ENCODE assay signal across 8 mouse cellular contexts in genomic region chr10:75744017-75744416, GRCm38 (mm10). TPM values are rescaled to one million over a fixed set of nuclear protein-coding genes. Genes with fewer than 3 reads are reported as not detected.
DNase-seq lines count a peak whose midpoint lies in the region; ATAC-seq and TF ChIP-seq lines count a peak whose summit lies in the region.

No protein-coding gene starts in this region.

- WGBS in heart, embryonic 10.5 days = 47% methylated on average over 3 of the region's 3 CpGs
- WGBS in midbrain, embryonic 13.5 days = 51% methylated on average over 3 of the region's 3 CpGs
- WGBS in small intestine, adult 2 months = 40% methylated on average over 3 of the region's 3 CpGs

- no peak for TF ChIP-seq POLR2A in small intestine, adult 2 months (IDR thresholded peaks at IDR 0.05; ENCODE audit: low read depth, low read length)

- H3K9me3 ChIP-seq in heart, embryonic 10.5 days = no peaks in the 10 kb centered on the region
- H3K9me3 ChIP-seq in midbrain, embryonic 13.5 days = no peaks in the 10 kb centered on the region

- H3K36me3 ChIP-seq in heart, embryonic 10.5 days = peaks cover 95% of the 10 kb centered on the region
- H3K36me3 ChIP-seq in midbrain, embryonic 13.5 days = peaks cover 92% of the 10 kb centered on the region
- peaks cover 62% of the 10 kb centered on the region for H3K36me3 ChIP-seq in small intestine, adult 2 months (ENCODE audit: control insufficient read depth, insufficient read depth, low read length)

- intact Hi-C loops in left cerebral cortex, postnatal 4 days (cut with DNase I) = loop anchor here (5.0 kb wide), 1 partner anchor 108 kb away; no protein-coding TSS in a partner anchor

- no peaks in the 10 kb centered on the region for H3K4me1 ChIP-seq in heart, embryonic 10.5 days
- H3K4me1 ChIP-seq in midbrain, embryonic 13.5 days (replicated peaks) = no peaks in the 10 kb centered on the region
- H3K4me1 ChIP-seq in small intestine, adult 2 months (ENCODE audit: control insufficient read depth, insufficient read depth, insufficient read length, low read length) = no peaks in the 10 kb centered on the region; the same call in 1 of the 2 replicates

- no peak overlapping the region for H3K4me3 ChIP-seq in heart, embryonic 10.5 days
- no peak overlapping the region for H3K4me3 ChIP-seq in midbrain, embryonic 13.5 days (replicated peaks)
- H3K4me3 ChIP-seq in small intestine, adult 2 months (ENCODE audit: low read depth, low read length) = no peak overlapping the region

- H3K27me3 ChIP-seq in heart, embryonic 10.5 days (ENCODE audit: insufficient read depth, poor library complexity, severe bottlenecking) = no peaks in the 10 kb centered on the region
- H3K27me3 ChIP-seq in midbrain, embryonic 13.5 days = no peaks in the 10 kb centered on the region
- H3K27me3 ChIP-seq in small intestine, adult 2 months (ENCODE audit: control insufficient read depth, insufficient read depth, low read length) = no peaks in the 10 kb centered on the region

- TF ChIP-seq CTCF in small intestine, adult 2 months (IDR thresholded peaks at IDR 0.05; ENCODE audit: extremely low read depth, insufficient read length, insufficient replicate concordance, low read depth, low read length) = peak; percentile 70; the same call in 1 of the 2 replicates

- no peak overlapping the region for H3K4me2 ChIP-seq in midbrain, embryonic 13.5 days (replicated peaks)

- ATAC-seq in midbrain, embryonic 13.5 days = peak; percentile 92

- H3K27ac ChIP-seq in heart, embryonic 10.5 days = no peak overlapping the region
- no peak overlapping the region for H3K27ac ChIP-seq in midbrain, embryonic 13.5 days
- no peak overlapping the region for H3K27ac ChIP-seq in small intestine, adult 2 months (ENCODE audit: insufficient read depth, low read depth, low read length)

- DNase-seq in heart, adult 18-20 months = peak; percentile 77 to 91
- no peak for DNase-seq in heart, embryonic 10.5 days (ENCODE audit: low spot score)
- DNase-seq in embryo, embryonic 11 days = peak; percentile 85
- peak; percentile 56 for DNase-seq in gastrocnemius, postnatal 25 days
- DNase-seq in kidney, adult 11 months = peak; percentile 63
- peak; percentile 84 for DNase-seq in left cerebral cortex, postnatal 4 days

- H3K9ac ChIP-seq in midbrain, embryonic 13.5 days (replicated peaks) = no peak overlapping the region

RNA-seq across cellular contexts. Expression of gene Cabin1, which starts 20.1 kb away (rescaled TPM):
- total RNA-seq in heart, adult 18-20 months (2021) = 10 to 100 TPM; 15.2 to 20.9 TPM
- polyA plus RNA-seq in heart, embryonic 10.5 days (2016; fragmentation: Nextera tagmentation; extraction: Ambion mirVana) = 20.0 and 24.0 TPM in 2 replicates
- total RNA-seq in gastrocnemius, postnatal 25 days (2021) = 1 to 10 TPM; 8.3 to 8.8 TPM
- 100 to 1,000 TPM in 1 of 2 experiments, 10 to 100 TPM in 1; 93.1 to 101 TPM for total RNA-seq in left cerebral cortex, postnatal 4 days (2021)
- 36.0 and 39.7 TPM in 2 replicates for polyA plus RNA-seq in midbrain, embryonic 13.5 days (2015; fragmentation: Nextera tagmentation; extraction: Ambion mirVana)
- polyA plus RNA-seq in small intestine, adult 2 months (2012; rRNA removed) = 25.0 and 39.0 TPM in 2 replicates

RNA-seq across cellular contexts. Expression of gene Ddt, which starts 29.2 kb away (rescaled TPM):
- total RNA-seq in heart, adult 18-20 months (2021) = 100 to 1,000 TPM in 1 of 2 experiments, 10 to 100 TPM in 1; 83.7 to 109 TPM
- 51.9 and 108 TPM in 2 replicates for polyA plus RNA-seq in heart, embryonic 10.5 days (2016; fragmentation: Nextera tagmentation; extraction: Ambion mirVana)
- 10 to 100 TPM; 38.0 to 44.6 TPM for total RNA-seq in gastrocnemius, postnatal 25 days (2021)
- 10 to 100 TPM; 34.0 to 36.1 TPM for total RNA-seq in left cerebral cortex, postnatal 4 days (2021)
- 83.7 and 87.8 TPM in 2 replicates for polyA plus RNA-seq in midbrain, embryonic 13.5 days (2015; fragmentation: Nextera tagmentation; extraction: Ambion mirVana)
- 47.3 and 67.8 TPM in 2 replicates for polyA plus RNA-seq in small intestine, adult 2 months (2012; rRNA removed)

RNA-seq across cellular contexts. Expression of gene Gm20441, which starts 36.7 kb away (rescaled TPM):
- total RNA-seq in heart, adult 18-20 months (2021) = not detected
- not detected in 2 replicates for polyA plus RNA-seq in heart, embryonic 10.5 days (2016; fragmentation: Nextera tagmentation; extraction: Ambion mirVana)
- not detected for total RNA-seq in gastrocnemius, postnatal 25 days (2021)
- not detected for total RNA-seq in left cerebral cortex, postnatal 4 days (2021)
- not detected in 2 replicates for polyA plus RNA-seq in midbrain, embryonic 13.5 days (2015; fragmentation: Nextera tagmentation; extraction: Ambion mirVana)
- not detected in 2 replicates for polyA plus RNA-seq in small intestine, adult 2 months (2012; rRNA removed)

RNA-seq across cellular contexts. Expression of gene Gstt3, which starts 37.2 kb away (rescaled TPM):
- 1 to 10 TPM; 3.7 to 5.0 TPM for total RNA-seq in heart, adult 18-20 months (2021)
- 2.6 and 4.2 TPM in 2 replicates for polyA plus RNA-seq in heart, embryonic 10.5 days (2016; fragmentation: Nextera tagmentation; extraction: Ambion mirVana)
- total RNA-seq in gastrocnemius, postnatal 25 days (2021) = 1 to 10 TPM; 4.0 to 4.7 TPM
- total RNA-seq in left cerebral cortex, postnatal 4 days (2021) = under 1 TPM; 0.60 to 0.70 TPM
- polyA plus RNA-seq in midbrain, embryonic 13.5 days (2015; fragmentation: Nextera tagmentation; extraction: Ambion mirVana) = 0.30 and 0.61 TPM in 2 replicates
- polyA plus RNA-seq in small intestine, adult 2 months (2012; rRNA removed) = 45.3 and 54.7 TPM in 2 replicates

RNA-seq across cellular contexts. Expression of gene Gstt1, which starts 54.4 kb away (rescaled TPM):
- 10 to 100 TPM; 16.1 to 22.4 TPM for total RNA-seq in heart, adult 18-20 months (2021)
- 5.1 and 17.3 TPM in 2 replicates for polyA plus RNA-seq in heart, embryonic 10.5 days (2016; fragmentation: Nextera tagmentation; extraction: Ambion mirVana)
- total RNA-seq in gastrocnemius, postnatal 25 days (2021) = 1 to 10 TPM; 5.5 to 6.2 TPM
- total RNA-seq in left cerebral cortex, postnatal 4 days (2021) = 1 to 10 TPM; 6.6 to 9.4 TPM
- 4.8 and 5.5 TPM in 2 replicates for polyA plus RNA-seq in midbrain, embryonic 13.5 days (2015; fragmentation: Nextera tagmentation; extraction: Ambion mirVana)
- polyA plus RNA-seq in small intestine, adult 2 months (2012; rRNA removed) = 103 and 157 TPM in 2 replicates

Comparison
In these comparisons a context has a peak if more than half of its experiments do, and no peak if none do; other contexts are left out.
1. RNA of gene Cabin1, which starts 20.1 kb away (total RNA-seq): 93.1 to 101 TPM in left cerebral cortex, postnatal 4 days; 15.2 to 20.9 TPM in heart, adult 18-20 months and 8.3 to 8.8 TPM in gastrocnemius, postnatal 25 days; every median in the first group is over 4 times any median in the second.